Mouse (Mus musculus) embryo, embryonic 11.5 days (tissue): ENCODE data around the gene Rasgrf2.

Experiments
- DNase-seq: peaks from one replicate; pipeline ENCODE4 v3.0.0-alpha.2; 2012; ENCODE audit warnings: low read depth, low spot score

The Rasgrf2 gene

DNA sequence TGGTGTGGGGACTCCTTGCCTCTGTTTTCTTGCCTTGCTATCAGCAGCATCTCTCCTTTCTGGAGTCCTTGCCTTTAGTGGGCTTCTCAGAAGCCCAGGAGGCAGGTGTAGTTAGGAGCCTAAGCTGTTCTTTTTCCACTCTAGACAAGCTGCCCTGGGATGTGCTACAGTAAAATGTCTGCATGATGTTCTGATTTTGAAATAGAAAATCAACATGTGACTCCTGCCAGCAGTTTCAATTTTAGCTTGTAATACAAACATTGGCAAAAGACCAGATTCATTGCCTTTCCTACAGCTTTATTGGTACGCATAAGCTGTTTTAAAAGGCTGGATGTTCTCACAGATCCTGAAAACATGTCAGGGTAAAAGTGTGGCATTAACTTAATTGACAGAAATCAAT lies 176.3 kb downstream of the Rasgrf2 start:
- no peak for DNase-seq

DNA sequence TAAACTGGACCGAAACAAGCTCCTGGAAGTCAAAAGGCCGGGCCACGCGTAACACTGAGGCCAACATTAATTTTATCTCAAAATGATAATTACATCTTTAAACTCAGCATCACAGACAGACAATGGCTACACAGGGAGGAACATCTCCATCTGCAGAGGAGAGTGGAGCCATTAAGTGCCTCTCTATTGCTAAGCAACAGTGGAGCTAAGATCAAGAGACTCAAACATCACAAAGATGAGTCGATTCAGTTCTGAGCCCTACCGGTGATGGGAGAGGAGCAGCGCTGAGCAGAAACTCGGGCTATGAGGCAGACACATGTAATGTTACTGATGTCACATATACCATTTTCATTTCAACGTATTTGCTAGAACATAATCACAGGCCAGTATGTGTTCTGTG lies 191.3 kb downstream of the Rasgrf2 start:
- no peak for DNase-seq

DNA sequence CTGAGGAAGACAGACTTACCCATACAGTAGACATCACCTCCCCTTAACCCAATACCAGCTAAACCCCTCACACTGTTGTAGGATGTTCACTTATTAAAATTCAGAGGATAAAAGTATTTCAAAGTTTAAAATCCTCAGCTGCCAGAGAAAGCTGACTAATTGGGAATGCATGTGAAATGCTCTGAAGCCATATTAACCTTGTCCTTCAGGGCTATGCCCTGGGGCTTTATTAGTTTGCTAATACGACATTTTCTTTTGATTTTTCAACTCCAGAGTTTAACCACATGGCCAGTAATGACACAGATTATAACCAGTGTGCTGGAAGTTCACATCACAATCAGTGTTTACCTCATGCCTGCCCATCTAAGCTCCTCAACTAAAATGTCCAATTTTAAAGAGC lies 192.6 kb downstream of the Rasgrf2 start:
- DNase-seq = no peak

DNA sequence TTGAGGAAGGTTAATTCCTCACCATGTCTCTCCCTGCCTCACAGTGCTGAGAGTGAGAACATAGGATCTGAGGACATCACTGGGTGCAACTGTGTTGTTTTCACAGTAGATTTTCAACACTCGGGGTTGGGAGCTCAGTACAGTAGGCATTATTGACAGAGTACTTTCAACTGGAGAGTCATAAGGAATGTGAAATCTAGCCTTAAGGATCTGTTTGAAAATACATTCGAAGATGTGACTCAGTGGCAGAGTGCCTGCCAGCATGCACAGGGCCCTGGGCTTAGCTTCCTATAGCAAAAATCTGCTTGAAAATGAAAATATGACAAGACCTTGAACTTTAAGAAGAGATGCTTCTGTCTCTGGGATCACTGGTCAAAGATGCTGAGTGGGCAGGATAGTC lies 194.2 kb downstream of the Rasgrf2 start:
- no peak for DNase-seq

DNA sequence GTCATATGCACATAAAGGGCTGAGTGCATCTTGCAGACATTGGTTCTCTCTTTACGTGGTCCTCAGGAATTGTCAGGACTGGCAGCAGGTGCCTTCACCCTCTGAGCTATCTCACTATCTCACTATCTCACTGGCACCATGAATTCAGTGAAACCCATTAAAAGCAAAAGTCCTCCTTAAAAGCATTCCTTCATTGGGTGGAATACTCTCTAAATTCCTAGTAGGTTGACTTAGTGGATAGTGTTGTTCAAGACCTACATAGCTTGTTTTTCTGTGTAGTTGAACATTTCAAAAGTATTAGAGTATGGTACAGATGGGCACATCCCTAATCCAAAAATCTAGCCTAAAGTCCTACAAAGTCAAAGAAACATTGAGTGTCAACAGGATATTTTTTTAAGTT lies 199.3 kb downstream of the Rasgrf2 start:
- DNase-seq = no peak

DNA sequence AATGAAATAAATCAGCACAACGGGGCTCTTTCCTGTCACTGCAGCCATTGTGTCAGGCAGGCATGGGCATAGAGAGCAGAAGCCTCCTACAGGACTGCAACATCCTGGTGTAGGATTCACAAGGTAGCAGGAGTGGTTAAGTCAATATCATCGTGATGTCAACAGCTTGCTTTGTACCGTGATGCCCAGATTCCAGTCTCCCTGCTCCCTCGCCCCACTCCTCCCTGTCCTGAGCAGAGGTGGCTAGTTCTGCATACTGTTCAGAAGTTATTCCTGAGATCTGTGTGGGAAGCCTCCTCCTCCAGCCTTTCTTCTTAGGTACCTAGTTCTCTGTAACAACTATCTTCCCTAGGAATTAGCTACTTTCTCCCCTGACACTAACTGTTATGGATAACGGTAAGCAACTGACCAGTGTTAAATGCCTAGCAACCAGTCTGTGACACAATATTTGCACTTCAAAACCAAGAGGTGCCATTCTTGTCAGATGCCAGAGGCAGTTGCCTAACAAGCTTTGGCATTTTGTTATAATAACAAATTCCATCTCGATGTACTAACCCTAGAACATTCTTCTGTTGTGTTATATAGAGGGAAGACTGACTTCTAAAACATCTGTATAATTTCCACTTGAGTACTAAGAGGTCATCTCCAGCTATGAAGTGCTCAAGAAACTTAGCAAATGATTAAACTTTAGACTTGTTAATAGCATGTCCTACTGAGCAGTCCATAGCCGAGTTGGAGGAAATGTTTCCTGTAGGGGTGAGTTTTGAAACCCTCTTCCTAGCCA lies 201.3 kb downstream of the Rasgrf2 start:
- DNase-seq = no peak

DNA sequence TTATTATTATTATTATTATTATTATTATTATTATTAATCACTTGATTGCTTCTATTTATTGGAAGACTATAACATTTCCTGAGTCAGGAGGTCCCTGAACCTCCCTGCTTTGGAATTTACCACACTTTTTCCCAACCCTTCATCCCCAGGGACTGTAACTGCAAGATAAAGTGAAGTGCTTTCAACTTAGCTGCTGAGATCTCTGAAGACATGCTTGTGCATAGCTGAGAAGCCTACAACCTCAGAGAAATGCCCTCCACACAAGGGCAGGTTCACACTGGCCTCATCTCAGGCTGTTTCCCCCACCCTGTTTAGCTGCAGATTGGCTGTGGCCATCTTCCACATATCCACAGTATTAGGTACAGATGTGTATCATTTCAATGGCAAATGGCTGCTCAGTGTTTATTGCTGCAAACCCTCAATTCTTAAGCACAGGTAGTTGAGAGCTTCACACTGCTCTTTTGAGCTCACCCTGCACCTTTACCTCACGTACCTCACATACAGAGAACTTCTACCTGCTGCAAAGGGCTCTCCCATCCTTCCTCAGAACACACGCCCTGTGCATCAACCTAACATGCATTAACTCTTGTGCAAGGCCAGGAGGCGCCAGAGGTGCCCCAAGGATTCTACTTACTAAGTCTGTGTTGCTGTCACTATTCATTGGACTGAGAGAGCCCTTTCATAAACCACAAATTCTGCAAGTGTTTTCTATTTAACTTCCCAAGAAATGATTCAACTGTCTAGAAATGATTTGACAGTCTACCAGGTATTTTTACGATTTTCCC lies 202.7 kb downstream of the Rasgrf2 start:
- no peak for DNase-seq

DNA sequence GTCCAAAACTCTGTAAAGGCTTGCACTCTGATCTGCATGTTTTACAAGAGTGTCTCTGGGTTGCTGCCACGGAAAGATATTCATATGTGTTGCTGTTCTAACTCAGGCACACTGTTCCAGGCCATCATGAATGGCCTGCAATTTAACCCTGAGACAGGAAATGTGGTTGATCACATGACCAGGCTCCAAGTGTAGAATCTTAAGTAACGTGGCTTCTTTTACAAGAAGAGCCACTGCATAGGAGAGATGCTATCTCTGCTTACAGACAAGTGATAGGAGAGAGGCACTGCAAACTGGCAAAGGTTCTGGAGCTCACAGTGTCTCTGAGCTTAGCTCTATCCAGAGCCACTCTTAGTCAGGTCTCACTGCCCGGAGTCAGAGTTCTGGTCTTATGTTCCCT lies 210.4 kb downstream of the Rasgrf2 start:
- no peak for DNase-seq

DNA sequence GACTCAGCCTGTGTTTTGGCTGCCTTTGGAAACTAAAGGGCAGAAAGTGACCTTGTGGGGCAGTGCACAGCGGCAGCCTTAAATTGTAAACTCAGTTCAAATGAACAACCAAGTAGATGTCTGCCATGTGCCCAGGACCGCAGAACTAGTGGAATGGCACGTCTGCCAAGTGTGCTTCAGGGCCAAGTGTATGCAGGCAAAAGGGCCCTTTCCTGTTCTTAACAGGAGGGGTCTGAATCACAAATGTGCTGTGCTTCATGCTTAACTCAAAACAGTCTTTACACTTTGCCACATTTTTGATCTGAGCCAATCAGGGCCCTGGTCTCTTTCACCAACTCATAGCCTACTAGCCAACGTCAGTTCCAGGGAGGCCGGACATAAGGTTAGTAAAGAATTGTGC lies 212.7 kb downstream of the Rasgrf2 start:
- DNase-seq = no peak

DNA sequence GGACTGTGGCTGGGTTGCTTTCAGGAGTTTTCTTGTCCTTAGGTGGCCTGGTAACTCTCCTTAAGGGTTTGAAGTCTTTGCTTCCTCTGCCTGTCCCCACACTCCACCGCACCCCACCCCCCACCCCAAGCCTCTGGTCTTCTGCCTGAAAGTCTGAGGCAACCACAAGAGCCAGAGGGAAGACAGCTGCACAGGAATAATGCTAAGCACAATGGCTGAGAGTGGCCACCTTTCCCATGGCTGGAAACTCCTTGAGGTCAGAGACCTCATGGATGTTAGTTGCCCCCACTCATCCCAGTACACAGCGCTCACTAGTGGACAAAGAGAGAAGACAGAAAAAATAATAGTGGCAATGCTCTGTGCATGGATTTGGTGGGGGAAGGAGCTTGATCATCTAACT lies 213.6 kb downstream of the Rasgrf2 start:
- no peak for DNase-seq

DNA sequence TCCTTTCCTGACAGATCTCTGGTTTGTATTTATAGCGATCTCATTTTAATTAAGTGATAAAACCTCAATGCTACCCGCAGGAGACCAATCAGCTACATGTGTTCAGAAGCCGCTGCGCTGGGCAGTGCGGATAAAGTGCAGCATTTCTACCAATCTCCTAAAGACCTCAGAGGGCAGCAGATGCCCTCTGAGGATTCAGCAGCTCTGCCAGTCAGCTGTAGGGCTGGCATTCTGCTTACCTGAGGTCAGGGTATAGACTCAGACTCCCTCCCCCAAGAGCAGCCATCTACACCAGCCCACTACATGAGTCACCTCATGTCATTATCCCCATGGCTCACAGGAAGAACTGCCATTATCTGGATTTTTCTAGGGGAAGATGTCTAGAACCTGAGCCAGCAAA lies 215.1 kb downstream of the Rasgrf2 start:
- no peak for DNase-seq

DNA sequence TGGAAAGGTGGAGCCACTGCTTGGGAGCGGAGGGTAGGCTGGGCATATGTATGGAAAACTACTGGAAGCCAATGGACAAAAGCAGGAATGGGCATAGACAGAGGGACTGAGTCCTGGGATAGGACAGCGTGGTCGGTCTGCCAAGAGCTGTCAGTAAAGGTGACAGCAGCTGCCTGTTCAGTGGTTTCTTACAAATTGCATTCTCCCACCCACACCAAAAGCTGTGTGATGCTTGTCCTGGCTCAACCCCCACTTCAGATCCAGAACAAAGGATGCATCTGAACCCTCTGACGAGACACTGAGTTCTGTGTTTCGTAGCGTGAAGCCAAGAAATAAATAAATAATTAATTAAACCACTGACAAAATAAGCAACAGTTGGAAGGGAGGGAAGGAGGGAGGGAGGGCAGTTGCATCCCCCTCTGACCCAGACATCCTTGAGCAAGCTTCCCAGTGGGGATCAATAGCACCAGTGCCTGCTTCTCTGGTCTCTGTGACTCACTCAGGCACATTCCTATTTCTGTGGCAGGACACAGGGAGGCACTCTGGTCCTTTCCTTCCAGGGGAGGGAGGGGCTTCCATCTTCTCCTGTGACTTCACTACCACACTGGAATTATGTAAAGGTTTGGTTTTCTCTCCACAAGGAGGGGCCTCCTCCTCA lies 215.7 kb downstream of the Rasgrf2 start:
- peak; percentile 7 for DNase-seq

DNA sequence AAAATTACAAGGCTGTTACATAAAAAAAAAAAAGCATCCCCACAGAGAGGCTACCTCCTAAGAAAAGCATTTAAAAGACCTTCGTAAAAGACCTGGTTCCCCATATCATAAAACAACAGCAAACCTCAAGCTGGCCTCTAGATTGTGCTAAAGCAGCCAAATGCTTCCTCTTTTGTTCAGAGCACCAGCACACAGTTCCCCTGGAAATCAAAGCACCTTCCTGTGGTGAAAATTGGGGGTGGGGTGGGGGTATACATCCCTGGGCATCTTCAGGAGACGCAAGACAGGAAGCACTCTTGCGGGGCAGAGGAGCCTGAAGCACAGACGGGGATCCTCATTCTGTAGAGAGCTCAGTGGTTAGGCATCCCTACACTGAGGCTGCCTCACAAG lies 216.3 kb downstream of the Rasgrf2 start:
- no peak for DNase-seq

DNA sequence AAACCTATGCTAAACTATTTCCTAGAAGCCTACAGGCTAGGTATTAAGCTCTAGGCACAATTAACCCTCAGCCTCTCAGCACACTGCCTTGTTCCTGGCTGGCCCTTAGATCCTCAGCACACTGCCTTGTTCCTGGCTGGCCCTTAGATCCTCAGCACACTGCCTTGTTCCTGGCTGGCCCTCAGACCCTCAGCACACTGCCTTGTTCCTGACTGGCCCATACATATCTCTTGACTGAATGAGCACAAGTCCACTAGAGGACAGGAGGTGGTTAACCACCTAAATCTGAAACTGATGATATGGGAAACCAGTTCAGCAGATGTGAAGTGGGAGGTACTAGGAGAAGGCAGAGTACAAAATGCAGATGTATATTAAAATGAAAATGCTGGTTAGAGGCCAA lies 219.8 kb downstream of the Rasgrf2 start:
- no peak for DNase-seq

DNA sequence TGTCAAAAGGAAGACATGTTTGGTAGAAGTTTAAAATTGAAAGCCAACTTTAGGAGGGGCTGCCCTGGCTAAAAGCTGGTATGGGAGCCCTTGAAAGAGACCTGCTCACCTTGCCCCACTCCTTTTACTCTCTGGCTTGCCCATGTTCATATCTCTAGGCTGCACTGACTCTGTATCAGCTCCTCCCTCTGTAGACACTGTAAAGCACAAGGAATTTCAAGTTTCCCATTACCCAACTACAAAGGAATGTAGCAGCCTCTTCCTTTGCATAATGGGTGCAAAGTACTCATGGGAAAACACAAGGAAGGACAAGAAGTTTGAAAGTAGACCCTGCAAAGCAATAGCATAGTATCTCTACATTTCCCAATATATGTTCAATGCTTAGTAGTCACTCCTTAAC lies 220.2 kb downstream of the Rasgrf2 start:
- no peak for DNase-seq

DNA sequence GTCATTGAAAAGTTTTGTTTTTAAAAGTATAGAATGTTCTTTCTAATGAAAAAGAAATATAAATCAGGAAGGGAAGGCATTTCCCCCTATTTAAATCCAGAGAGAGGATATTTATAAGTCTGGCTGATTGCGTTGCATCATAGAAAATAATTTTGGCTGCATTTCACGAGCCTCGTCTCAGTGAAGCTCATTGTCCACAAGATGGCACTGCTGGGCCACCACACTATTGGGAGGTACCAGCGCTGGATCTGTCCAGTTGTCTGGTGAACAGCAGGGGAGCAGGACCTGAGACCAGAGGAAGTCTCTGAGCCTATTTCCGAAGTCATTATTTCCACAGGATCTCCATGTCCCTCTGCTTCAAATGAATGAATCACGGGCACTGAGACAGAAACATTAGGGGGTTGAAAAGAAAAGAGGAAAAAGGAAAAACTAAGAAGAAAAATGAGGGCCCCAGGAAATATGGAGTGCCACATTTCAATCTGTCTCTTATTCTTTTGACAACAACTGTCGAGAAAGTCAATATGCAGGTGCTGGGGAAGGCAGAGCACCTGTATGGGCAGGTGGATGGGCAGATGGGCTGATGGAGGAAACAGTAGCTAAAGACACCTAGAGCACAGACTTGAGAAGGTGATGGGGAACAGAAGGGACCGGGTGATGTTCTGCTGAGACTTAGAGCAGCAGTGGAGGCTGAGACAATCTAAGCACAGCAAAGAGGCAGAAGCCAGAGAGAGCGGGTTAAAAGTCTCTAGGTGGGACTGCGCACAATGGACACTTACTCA lies 223.1 kb downstream of the Rasgrf2 start:
- DNase-seq = peak; percentile 66

DNA sequence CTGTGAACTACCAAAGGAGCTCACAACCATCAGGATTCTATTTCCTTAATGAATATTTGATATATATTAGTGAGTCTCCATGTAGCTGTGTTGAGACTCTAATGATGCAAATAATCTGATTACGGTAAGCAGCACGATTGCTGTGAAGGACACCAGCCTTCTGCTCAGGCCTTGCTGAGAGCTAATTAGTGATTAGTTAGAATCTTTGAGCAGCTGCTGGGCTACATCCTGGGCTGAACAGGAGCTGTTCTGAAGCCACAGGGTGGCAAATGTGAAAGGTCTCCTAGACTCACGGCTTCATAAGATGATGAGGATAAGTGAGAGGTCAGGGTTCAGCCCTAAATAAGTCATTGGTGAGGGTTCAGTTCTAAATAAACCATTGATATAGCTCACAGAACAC lies 225.1 kb downstream of the Rasgrf2 start:
- no peak for DNase-seq

DNA sequence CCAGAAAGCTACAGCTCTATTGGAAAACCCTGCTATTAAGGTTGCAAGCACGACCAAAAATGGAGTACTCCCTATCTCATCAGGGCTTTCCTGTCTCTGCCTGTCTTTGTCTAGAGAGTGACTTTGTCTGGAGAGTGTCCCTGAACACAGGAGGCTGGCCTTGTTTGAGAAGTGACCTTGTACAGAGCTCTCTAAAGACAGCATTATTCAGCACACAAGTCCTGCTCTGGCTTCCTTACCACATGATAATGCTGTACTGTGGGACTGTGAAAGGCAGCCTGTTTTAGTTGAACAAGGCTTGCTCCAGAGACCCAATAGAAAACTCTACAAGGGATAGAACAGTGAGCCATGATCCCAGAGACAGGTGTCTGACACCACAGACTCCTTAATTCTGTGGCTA lies 235.0 kb downstream of the Rasgrf2 start:
- DNase-seq = no peak

DNA sequence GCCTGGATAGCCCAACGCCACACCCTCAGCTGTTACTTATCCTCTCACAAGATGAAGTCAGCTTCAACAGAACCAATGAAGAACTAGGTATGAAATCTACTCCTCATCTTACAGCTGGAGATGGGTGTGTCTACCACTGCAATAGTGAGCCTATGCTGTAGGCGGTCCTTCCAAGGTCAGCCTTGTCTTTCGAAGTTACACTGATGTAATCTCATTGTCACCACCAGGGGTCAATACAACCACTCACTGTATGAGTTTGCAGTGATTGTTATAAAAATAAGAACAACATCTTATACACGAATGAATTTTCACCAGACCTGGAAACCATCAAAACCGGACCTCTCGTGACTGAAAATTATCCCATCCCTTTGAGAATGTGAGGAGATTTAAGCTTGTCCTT lies 238.3 kb downstream of the Rasgrf2 start:
- DNase-seq = no peak

DNA sequence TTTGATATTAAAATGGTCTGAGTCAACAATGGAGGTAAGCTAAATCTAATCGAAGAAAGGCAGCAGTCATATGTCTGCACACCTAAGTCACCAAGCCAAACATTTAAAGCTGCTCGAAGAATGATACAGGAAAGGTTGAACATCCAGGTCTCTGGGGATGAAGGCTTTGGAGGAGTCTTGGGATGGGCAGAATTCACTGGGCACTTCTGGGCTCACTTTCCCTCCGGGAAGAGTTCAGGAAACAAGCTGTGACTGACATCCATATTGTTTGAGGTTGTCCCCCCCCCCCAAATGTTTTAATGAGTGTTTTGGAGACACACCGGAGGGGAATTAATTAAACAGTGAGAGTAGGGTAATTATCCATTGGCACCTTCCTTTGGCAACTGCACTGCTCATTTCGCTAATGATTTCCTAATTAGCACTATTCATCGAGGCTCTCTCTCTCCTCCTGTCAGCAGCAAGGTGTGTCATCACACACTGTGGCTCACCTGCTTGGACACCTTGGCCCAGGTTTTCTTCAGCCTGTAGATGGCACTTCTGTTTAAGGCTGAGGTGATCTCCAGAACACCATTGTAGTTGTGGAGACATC lies 241.3 kb downstream of the Rasgrf2 start:
- no peak for DNase-seq

DNA sequence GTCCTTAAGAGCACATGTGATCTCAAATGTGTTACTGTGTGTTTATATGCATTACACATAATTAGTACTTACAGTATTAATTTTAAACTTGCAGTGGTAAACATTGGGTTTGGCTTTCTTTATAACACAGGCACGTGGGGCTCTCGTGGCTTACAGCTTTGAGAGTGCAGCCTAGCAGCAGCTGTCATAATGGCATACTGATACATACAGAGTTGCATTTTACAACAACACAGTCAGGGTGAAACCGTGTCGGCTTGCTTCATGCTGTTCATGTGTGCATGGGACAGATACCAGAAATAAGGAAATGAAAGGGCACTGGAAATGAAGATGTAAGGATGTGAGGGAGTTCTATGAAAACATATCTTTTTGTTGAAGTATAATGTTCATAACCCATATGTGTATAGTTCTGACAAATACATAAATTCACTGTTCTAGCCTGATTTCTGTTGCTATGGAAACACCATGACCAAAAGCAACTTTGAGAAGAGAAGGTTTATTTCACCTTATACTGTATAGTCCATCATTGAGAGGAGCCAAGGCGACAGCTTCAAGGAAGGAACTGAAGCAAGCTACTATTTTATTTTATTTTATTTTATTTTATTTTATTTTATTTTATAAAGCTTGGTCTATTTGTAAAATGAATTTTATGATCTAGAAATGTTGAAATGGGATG lies 246.6 kb downstream of the Rasgrf2 start:
- no peak for DNase-seq
